Mouse (Mus musculus) forebrain, embryonic 11.5 days (tissue): ENCODE data around the gene Trir. TPM values are rescaled to one million over a fixed set of nuclear protein-coding genes. Genes with fewer than 3 reads are reported as not detected.

Source experiments
- ATAC-seq: fragments of 200-750 bp; cut with Nextera tagmentation; replicated peaks from 2 replicates; pipeline ENCODE4 v1.8.0; 2017; ENCODE audit warnings: moderate TSS enrichment; ENCODE audit not compliant: low FRiP score
- DNase-seq: peaks from one replicate; pipeline ENCODE4 v3.0.0-alpha.2; 2017; ENCODE audit warnings: low spot score
- H3K27ac ChIP-seq: fragments of 300-500 bp; sonication (generic); 2 replicates; pipeline ENCODE4 v1.5.1; 2014; ENCODE audit warnings: low read depth, low read length
- H3K27me3 ChIP-seq: fragments of 300-500 bp; sonication (generic); 2 replicates; pipeline ENCODE4 v1.6.1; 2014; ENCODE audit warnings: mild to moderate bottlenecking, low read length, mixed read lengths; ENCODE audit not compliant: control insufficient read depth, insufficient read depth
- H3K36me3 ChIP-seq: fragments of 300-500 bp; sonication (generic); 2 replicates; pipeline ENCODE4 v1.6.1; 2014; ENCODE audit warnings: mild to moderate bottlenecking, low read length, moderate library complexity, mixed read lengths; ENCODE audit not compliant: control insufficient read depth, insufficient read depth
- H3K4me1 ChIP-seq: fragments of 300-500 bp; sonication (generic); replicated peaks from 2 replicates; pipeline ENCODE4 v1.6.1; 2014; ENCODE audit warnings: low read length, mixed read lengths; ENCODE audit not compliant: control insufficient read depth, insufficient read depth
- H3K4me2 ChIP-seq: fragments of 300-500 bp; sonication (generic); 2 replicates; pipeline ENCODE4 v1.6.1; 2014; ENCODE audit warnings: low read depth, mild to moderate bottlenecking, low read length, moderate library complexity, mixed read lengths; ENCODE audit not compliant: severe bottlenecking
- H3K4me3 ChIP-seq: fragments of 300-500 bp; sonication (generic); 2 replicates; pipeline ENCODE4 v1.5.1; 2014; ENCODE audit warnings: low read depth, low read length
- H3K9ac ChIP-seq: fragments of 300-500 bp; sonication (generic); 2 replicates; pipeline ENCODE4 v1.6.1; 2014; ENCODE audit warnings: low read length
- H3K9me3 ChIP-seq: fragments of 300-500 bp; sonication (generic); 2 replicates; pipeline ENCODE4 v1.6.1; 2016; ENCODE audit warnings: low read length, mixed read lengths; ENCODE audit not compliant: control insufficient read depth
- WGBS: fragments of 180-500 bp; shearing (Covaris S2); extraction: QIAGEN DNeasy Blood & Tissue Kit; methylation state at CpG from one replicate; pipeline ENCODE4 v1.1.7; 2014; 5-methylcytosine and 5-hydroxymethylcytosine counted together
- polyA plus RNA-seq: library from polyadenylated mRNA; unstranded; fragments of >200 nt; fragmentation: Nextera tagmentation; extraction: Ambion mirVana; gene quantifications from 2 replicates; pipeline ENCODE4 v1.2.1, GENCODE M21; 2014

Gene Trir
- 170 and 172 TPM in 2 replicates for polyA plus RNA-seq

GRCm38 (mm10) chr8:85026670-85027515 lies at the start of gene Trir:
TSS of gene Trir (plus strand) at chr8:85026823.
- peak within 1 kb of the TSS; percentile 99 for H3K9ac ChIP-seq
- WGBS: under 1% methylated on average over 68 of the region's 75 CpGs
- H3K27ac ChIP-seq: peak within 1 kb of the TSS; percentile 81
- no peaks in the 10 kb centered on the region for H3K9me3 ChIP-seq
- DNase-seq: peak; percentile 96
- H3K36me3 ChIP-seq: peaks cover 15% of the 10 kb centered on the region; the same call in 1 of the 2 replicates
- peak within 1 kb of the TSS; percentile 98 for H3K4me3 ChIP-seq
- no peaks in the 10 kb centered on the region for H3K27me3 ChIP-seq
- peak; percentile 84 for ATAC-seq
- H3K4me1 ChIP-seq: peaks cover 18% of the 10 kb centered on the region
- peak within 1 kb of the TSS; percentile 93 for H3K4me2 ChIP-seq

- Histone ChIP-seq H3K9me3 (no peaks in the 10 kb centered on the region), H3K4me2 (peak overlapping the region; percentile 97), H3K4me3 (peak overlapping the region; percentile 40), H3K4me1 (peaks cover 32% of the 10 kb centered on the region), H3K27ac (no peak overlapping the region), H3K36me3 (peaks cover 3% of the 10 kb centered on the region; the same call in 1 of the 2 replicates), H3K9ac (peak overlapping the region; percentile 24; the same call in 1 of the 2 replicates), H3K27me3 (peaks cover 40% of the 10 kb centered on the region)
- ATAC-seq (no peak), DNase-seq (peak; percentile 77)
- 2% methylated on average over 69 of the region's 70 CpGs for WGBS
Measured at GRCm38 (mm10) chr8:84977435-84978247, 49.0 kb upstream of the Trir start.

- H3K4me3 ChIP-seq: peak within 1 kb of the TSS; percentile 40
- H3K27ac ChIP-seq: no peak within 1 kb of the TSS
- peak; percentile 31 for ATAC-seq
- H3K9ac ChIP-seq: peak within 1 kb of the TSS; percentile 45
- H3K36me3 ChIP-seq: no peaks in the 10 kb centered on the region
- DNase-seq: peak; percentile 89
- peaks cover 32% of the 10 kb centered on the region for H3K4me1 ChIP-seq
- no peaks in the 10 kb centered on the region for H3K9me3 ChIP-seq
- H3K4me2 ChIP-seq: peak within 1 kb of the TSS; percentile 97
- under 1% methylated on average over 63 of the region's 63 CpGs for WGBS
- H3K27me3 ChIP-seq: peaks cover 40% of the 10 kb centered on the region
Measured at GRCm38 (mm10) chr8:84978248-84978940, 48.2 kb upstream of the Trir start, which contains the start of gene Junb. TSS of gene Junb (minus strand) at chr8:84978718.

GRCm38 (mm10) chr8:84979599-84980421 lies 46.8 kb upstream of the Trir start:
- whole genome bisulfite sequencing: 2% methylated on average over 42 of the region's 42 CpGs
- H3K9me3 ChIP-seq: no peaks in the 10 kb centered on the region
- no peak overlapping the region for H3K27ac ChIP-seq
- H3K4me2 ChIP-seq: peak overlapping the region; percentile 97
- no peaks in the 10 kb centered on the region for H3K36me3 ChIP-seq
- DNase-seq (peak; percentile 89), ATAC-seq (no peak; the same call in 1 of the 2 replicates)
- peaks cover 36% of the 10 kb centered on the region for H3K4me1 ChIP-seq
- H3K9ac ChIP-seq: peak overlapping the region; percentile 41; the same call in 1 of the 2 replicates
- peaks cover 40% of the 10 kb centered on the region for H3K27me3 ChIP-seq
- H3K4me3 ChIP-seq: peak overlapping the region; percentile 25

- Histone ChIP-seq H3K27me3 (peaks cover 40% of the 10 kb centered on the region), H3K27ac (no peak overlapping the region), H3K9ac (no peak overlapping the region), H3K36me3 (no peaks in the 10 kb centered on the region), H3K4me2 (no peak overlapping the region), H3K9me3 (no peaks in the 10 kb centered on the region), H3K4me3 (no peak overlapping the region; the same call in 1 of the 2 replicates), H3K4me1 (peaks cover 44% of the 10 kb centered on the region)
- ATAC-seq (no peak), DNase-seq (no peak)
- WGBS: 39% methylated on average over 11 of the region's 11 CpGs
Measured at GRCm38 (mm10) chr8:84980622-84981358, 45.8 kb upstream of the Trir start.

GRCm38 (mm10) chr8:84981644-84982498 lies 44.8 kb upstream of the Trir start:
- Histone ChIP-seq H3K36me3 (no peaks in the 10 kb centered on the region), H3K4me3 (no peak overlapping the region), H3K4me1 (peaks cover 45% of the 10 kb centered on the region), H3K9ac (no peak overlapping the region), H3K27me3 (peaks cover 45% of the 10 kb centered on the region), H3K27ac (no peak overlapping the region), H3K9me3 (no peaks in the 10 kb centered on the region), H3K4me2 (no peak overlapping the region)
- ATAC-seq (no peak), DNase-seq (no peak)
- whole genome bisulfite sequencing: 85% methylated on average over 15 of the region's 15 CpGs
